Mouse (Mus musculus) forebrain, postnatal 0 days (tissue): ENCODE measurements around the gene Wnt16. TPM values are rescaled to one million over a fixed set of nuclear protein-coding genes. Genes with fewer than 3 reads are reported as not detected.

Experiments
- ATAC-seq: fragments of 200-750 bp; cut with Nextera tagmentation; 2 replicates; pipeline ENCODE4 v1.8.0; 2017; ENCODE audit warnings: mild to moderate bottlenecking, moderate library complexity
- DNase-seq: peaks from one replicate; pipeline ENCODE4 v3.0.0-alpha.2; 2015
- H3K27ac ChIP-seq: fragments of 300-500 bp; sonication (generic); 2 replicates; pipeline ENCODE4 v1.5.1; 2014; ENCODE audit warnings: low read depth, mild to moderate bottlenecking, antibody characterized with exemption, low read length, moderate library complexity, mixed read lengths
- H3K27me3 ChIP-seq: fragments of 300-500 bp; sonication (generic); 2 replicates; pipeline ENCODE4 v1.6.1; 2014; ENCODE audit warnings: mild to moderate bottlenecking, low read length, mixed read lengths; ENCODE audit not compliant: insufficient read depth
- H3K36me3 ChIP-seq: fragments of 300-500 bp; sonication (generic); 2 replicates; pipeline ENCODE4 v1.6.1; 2014; ENCODE audit warnings: mild to moderate bottlenecking, moderate library complexity; ENCODE audit not compliant: insufficient read depth
- H3K4me1 ChIP-seq: fragments of 300-500 bp; sonication (generic); 2 replicates; pipeline ENCODE4 v1.6.1; 2014; ENCODE audit warnings: antibody characterized with exemption; ENCODE audit not compliant: insufficient read depth
- H3K4me2 ChIP-seq: fragments of 300-500 bp; sonication (generic); 2 replicates; pipeline ENCODE4 v1.6.1; 2014; ENCODE audit warnings: low read depth, mild to moderate bottlenecking, moderate library complexity
- H3K4me3 ChIP-seq: fragments of 300-500 bp; sonication (generic); 2 replicates; pipeline ENCODE4 v1.5.1; 2014; ENCODE audit warnings: low read depth, low read length, mixed read lengths
- H3K9ac ChIP-seq: fragments of 300-500 bp; sonication (generic); 2 replicates; pipeline ENCODE4 v1.6.1; 2014; ENCODE audit warnings: mild to moderate bottlenecking
- H3K9me3 ChIP-seq: fragments of 300-500 bp; sonication (generic); 2 replicates; pipeline ENCODE4 v1.6.1; 2016; ENCODE audit warnings: low read length
- CTCF ChIP-seq: sonication (generic); IDR thresholded peaks from 2 replicates; pipeline ENCODE4 v1.5.1; 2016; ENCODE audit warnings: antibody characterized with exemption, control low read depth, low read depth
- WGBS: fragments of 180-500 bp; shearing (Covaris S2); extraction: QIAGEN DNeasy Blood & Tissue Kit; methylation state at CpG from one replicate; pipeline ENCODE4 v1.1.7; 2014; 5-methylcytosine and 5-hydroxymethylcytosine counted together
- polyA plus RNA-seq: library from polyadenylated mRNA; unstranded; fragments of >200 nt; fragmentation: Nextera tagmentation; extraction: Ambion mirVana; gene quantifications from 2 replicates; pipeline ENCODE4 v1.2.1, GENCODE M21; 2015
- total RNA-seq: library from RNA; depleted of rRNA; stranded (reverse); fragments of >200 nt; gene quantifications from 2 replicates; pipeline ENCODE4 v1.2.3, GENCODE M21; 2014; rRNA removed

Wnt16 gene
- total and polyA plus RNA-seq, 2 experiments from 2014 or later, result 0.34 to 1.1 TPM

DNA sequence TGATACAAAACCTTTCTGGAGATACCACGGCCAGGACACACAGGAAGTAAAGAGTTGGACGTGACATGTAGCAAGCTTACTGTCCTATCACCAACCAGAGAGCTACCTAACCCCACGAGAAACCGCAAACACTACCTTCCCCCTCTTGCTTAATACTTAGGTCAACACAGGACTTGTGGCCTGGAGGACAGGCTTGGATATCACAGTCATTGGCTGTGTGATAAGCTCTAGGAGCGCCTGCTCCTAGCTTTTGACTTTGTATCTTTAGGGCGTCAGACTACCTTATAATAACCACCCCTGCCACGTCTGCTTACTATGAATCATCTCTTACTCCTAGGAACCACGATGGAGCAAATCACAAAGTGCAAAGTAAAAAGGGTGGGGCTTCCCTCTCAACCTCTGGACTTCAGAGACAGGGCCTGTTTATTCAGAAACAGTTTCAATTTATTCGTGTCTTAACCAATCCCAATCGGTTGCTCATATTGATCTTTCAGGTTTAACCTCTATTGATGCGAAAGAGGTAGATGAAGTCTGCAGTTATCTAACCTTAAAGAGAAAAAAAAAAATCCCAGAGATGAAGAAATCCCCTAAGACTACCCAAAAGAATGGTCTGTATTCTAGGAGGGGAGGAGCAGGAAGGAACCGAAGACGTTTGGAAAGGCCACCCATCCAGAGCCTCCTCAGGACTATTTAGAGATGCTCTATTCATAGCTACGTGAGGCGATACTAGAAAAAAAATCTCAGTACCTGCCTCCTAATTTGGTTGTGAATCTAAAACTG is 51.9 kb downstream of the Wnt16 start:
- H3K27me3 ChIP-seq, result no peaks in the 10 kb centered on the region
- 96% methylated on average over 15 of the region's 15 CpGs for WGBS
- no peak for TF ChIP-seq CTCF
- no peak overlapping the region for H3K4me2 ChIP-seq
- H3K9ac ChIP-seq, result no peak overlapping the region
- H3K27ac ChIP-seq, result no peak overlapping the region
- H3K4me1 ChIP-seq, result no peaks in the 10 kb centered on the region
- H3K9me3 ChIP-seq, result 0 out of 2 replicates have a peak, but pooled peaks cover 3% of the 10 kb centered on the region
- H3K36me3 ChIP-seq, result 0 out of 2 replicates have a peak, but pooled peaks cover 4% of the 10 kb centered on the region
- ATAC-seq (no peak), DNase-seq (no peak)
- no peak overlapping the region for H3K4me3 ChIP-seq

DNA sequence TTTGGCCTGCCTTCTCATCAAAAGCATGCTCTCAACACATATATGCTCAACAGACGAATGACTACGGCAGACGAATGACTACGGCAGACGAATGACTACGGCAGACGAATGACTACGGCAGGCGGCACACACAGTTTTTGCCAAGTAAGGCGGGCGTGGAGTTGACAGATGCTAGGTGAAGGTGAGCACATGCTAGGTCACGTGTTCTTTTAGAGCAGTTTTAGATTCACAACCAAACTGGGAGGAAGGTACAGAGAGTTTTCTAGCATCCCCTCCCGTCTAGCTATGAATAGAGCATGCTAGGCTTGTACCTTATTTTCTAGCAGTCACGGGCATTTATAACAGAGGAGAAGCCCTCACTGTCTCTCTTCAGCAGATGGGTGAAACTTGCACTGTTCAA is 52.8 kb downstream of the Wnt16 start:
- H3K4me3 ChIP-seq, result no peak overlapping the region
- WGBS, result 94% methylated on average over 14 of the region's 14 CpGs

DNA sequence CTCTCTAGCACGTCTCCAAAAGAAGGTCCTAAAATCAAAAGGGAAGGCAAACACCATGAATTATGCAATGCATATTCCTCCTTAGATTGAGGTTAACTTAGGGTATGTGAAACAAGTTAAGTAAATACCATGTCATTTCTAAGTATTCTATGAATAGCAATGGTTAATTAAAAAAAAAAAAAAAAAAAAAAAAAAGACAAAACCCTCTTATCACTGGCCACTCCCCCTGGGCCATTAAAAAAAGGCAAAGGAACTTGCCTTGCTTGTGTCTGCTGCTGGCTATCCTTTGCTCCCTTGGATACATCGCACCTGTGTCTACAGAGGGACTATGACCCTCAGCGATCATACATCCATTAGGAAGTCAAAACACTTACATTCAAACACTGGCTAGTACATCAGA is 55.3 kb downstream of the Wnt16 start:
- DNase-seq, result no peak

More for the DNA sequence above, 52.8 kb downstream of the Wnt16 start:
- H3K4me1 ChIP-seq, result no peaks in the 10 kb centered on the region
- H3K9ac ChIP-seq, result no peak overlapping the region
- 0 out of 2 replicates have a peak, but pooled peaks cover 4% of the 10 kb centered on the region for H3K36me3 ChIP-seq
- no peaks in the 10 kb centered on the region for H3K27me3 ChIP-seq
- 0 out of 2 replicates have a peak, but pooled peaks cover 3% of the 10 kb centered on the region for H3K9me3 ChIP-seq
- DNase-seq (no peak), ATAC-seq (no peak)
- no peak overlapping the region for H3K27ac ChIP-seq
- no peak overlapping the region for H3K4me2 ChIP-seq
- no peak for TF ChIP-seq CTCF

DNA sequence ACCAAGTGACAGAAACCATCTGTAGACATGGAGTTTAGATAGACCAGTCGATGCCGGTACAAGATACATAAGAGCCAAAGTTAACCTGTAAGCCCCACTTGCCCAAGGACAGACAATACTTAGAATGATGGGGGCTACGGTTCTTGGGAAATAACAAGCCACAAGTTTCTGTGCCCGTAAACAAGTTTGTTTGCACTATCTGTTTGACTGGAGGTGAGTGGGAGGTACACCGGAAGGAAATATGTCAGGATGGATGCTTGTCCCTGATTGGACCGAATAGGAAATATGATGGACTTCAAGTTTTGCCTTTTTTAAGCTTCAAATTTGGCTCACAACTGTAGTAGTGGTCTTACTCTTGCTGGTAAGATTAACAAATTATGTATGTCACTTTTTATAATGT is 55.7 kb downstream of the Wnt16 start:
- Histone ChIP-seq H3K9ac (no peak overlapping the region), H3K27me3 (no peaks in the 10 kb centered on the region), H3K4me1 (no peaks in the 10 kb centered on the region), H3K27ac (no peak overlapping the region), H3K9me3 (0 out of 2 replicates have a peak, but pooled peaks cover 1% of the 10 kb centered on the region), H3K4me2 (no peak overlapping the region), H3K4me3 (no peak overlapping the region), H3K36me3 (0 out of 2 replicates have a peak, but pooled peaks cover 4% of the 10 kb centered on the region)
- no peak for TF ChIP-seq CTCF
- 96% methylated on average over 6 of the region's 6 CpGs for WGBS
- no peak for DNase-seq
- no peak for ATAC-seq

More for the DNA sequence above, 55.3 kb downstream of the Wnt16 start:
- no peak overlapping the region for H3K4me3 ChIP-seq
- no peak for TF ChIP-seq CTCF
- 94% methylated on average over 3 of the region's 3 CpGs for whole genome bisulfite sequencing
- H3K27ac ChIP-seq, result no peak overlapping the region
- 0 out of 2 replicates have a peak, but pooled peaks cover 3% of the 10 kb centered on the region for H3K9me3 ChIP-seq
- no peak overlapping the region for H3K4me2 ChIP-seq
- H3K36me3 ChIP-seq, result 0 out of 2 replicates have a peak, but pooled peaks cover 4% of the 10 kb centered on the region
- no peaks in the 10 kb centered on the region for H3K4me1 ChIP-seq
- H3K9ac ChIP-seq, result no peak overlapping the region
- ATAC-seq, result no peak
- no peaks in the 10 kb centered on the region for H3K27me3 ChIP-seq

DNA sequence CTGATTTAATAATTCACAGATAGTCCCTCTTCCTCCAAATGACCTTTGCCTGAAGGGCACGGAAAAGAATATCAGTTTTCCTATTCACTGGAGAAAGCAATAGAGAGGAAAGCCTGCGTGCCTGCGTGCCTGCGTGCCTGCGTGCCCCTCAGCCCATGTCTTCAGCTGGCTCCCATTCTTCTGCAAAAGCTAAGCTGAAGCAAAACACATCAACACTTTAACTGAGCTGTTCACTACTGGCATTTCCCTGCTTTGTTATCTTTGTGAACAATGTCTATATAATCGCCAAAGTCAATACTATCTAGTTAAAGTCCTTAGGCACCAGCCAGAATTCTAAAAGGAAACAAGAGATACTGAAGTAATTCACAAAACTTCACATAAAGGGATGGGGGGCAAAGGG is 56.4 kb downstream of the Wnt16 start:
- 51% methylated on average over 6 of the region's 6 CpGs for WGBS
- H3K4me3 ChIP-seq, result no peak overlapping the region
- H3K4me1 ChIP-seq, result no peaks in the 10 kb centered on the region
- H3K27ac ChIP-seq, result no peak overlapping the region; the same call in 1 of the 2 replicates
- H3K9me3 ChIP-seq, result no peaks in the 10 kb centered on the region
- H3K36me3 ChIP-seq, result 0 out of 2 replicates have a peak, but pooled peaks cover 4% of the 10 kb centered on the region
- no peak overlapping the region for H3K9ac ChIP-seq
- ATAC-seq (no peak), DNase-seq (no peak)
- H3K4me2 ChIP-seq, result no peak overlapping the region
- H3K27me3 ChIP-seq, result no peaks in the 10 kb centered on the region
- no peak for TF ChIP-seq CTCF

DNA sequence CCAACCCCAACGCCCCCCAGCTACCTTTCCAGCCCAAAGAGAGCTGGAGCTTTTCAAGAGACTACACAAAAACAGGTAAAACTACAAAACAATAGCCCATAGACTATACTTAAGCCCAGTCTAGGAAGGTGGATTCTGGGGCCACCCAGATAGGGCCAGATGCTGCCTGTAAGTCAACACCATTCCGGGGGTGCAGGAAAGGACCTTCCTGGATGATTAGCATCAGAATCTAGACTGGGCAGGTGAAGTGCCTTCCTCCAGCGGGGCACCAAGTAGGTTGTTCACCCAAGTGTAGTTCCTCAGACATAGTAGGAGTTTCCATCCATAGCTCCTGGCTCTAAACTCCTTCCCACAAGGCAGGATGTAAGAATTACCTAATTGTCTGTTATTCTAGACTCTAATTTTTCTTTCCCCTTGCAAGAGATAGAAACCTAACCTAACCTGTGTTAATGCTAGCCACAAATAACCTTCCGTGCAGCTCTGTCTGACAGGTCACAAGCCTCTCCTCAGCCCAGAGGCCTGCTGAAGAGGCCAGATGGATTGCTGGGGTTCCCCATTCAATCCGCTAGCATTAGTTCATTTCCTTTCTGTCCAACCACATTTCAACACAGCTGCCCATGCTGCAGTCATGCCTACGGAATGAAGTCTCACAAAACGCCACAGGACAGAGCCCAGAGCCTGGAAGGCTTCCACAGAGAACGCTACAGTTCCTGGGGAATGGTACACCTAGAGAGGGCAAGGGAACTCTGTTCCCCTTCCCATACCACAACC is 59.3 kb downstream of the Wnt16 start:
- no peak overlapping the region for H3K4me3 ChIP-seq
- no peaks in the 10 kb centered on the region for H3K36me3 ChIP-seq
- no peak for TF ChIP-seq CTCF
- H3K27ac ChIP-seq, result no peak overlapping the region
- no peak for DNase-seq
- 79% methylated on average over 8 of the region's 8 CpGs for WGBS
- ATAC-seq, result no peak
- H3K27me3 ChIP-seq, result no peaks in the 10 kb centered on the region
- H3K9me3 ChIP-seq, result no peaks in the 10 kb centered on the region
- no peak overlapping the region for H3K4me2 ChIP-seq
- H3K4me1 ChIP-seq, result no peaks in the 10 kb centered on the region
- no peak overlapping the region for H3K9ac ChIP-seq

Other genes with a start within 250 kb of the Wnt16 start
- gene Fam3c, start 68.0 kb downstream of the Wnt16 start, total RNA-seq, result 49.7 and 50.2 TPM in 2 replicates
- gene Fam3c, start 68.0 kb downstream of the Wnt16 start, polyA plus RNA-seq, result 73.9 and 98.9 TPM in 2 replicates